Mouse (Mus musculus) G1E (cell line): ENCODE measurements around the gene 1700029P11Rik.

Experiments used
- CTCF ChIP-seq: IDR thresholded peaks from 2 replicates; pipeline ENCODE4 v1.5.1; 2012; ENCODE audit warnings: low read depth, low read length, inconsistent platforms, mixed read lengths
- GATA1 ChIP-seq: IDR thresholded peaks from 2 replicates; pipeline ENCODE4 v1.6.1; 2012; ENCODE audit warnings: borderline replicate concordance, low read length, inconsistent platforms, mixed read lengths
- GATA2 ChIP-seq: IDR thresholded peaks from 2 replicates; pipeline ENCODE4 v1.6.1; 2012; ENCODE audit warnings: low read depth, low read length, inconsistent platforms, borderline replicate concordance
- POLR2AphosphoS5 ChIP-seq: IDR thresholded peaks from 2 replicates; pipeline ENCODE4 v1.6.1; 2012; ENCODE audit warnings: low read depth, low read length, inconsistent platforms; ENCODE audit not compliant: insufficient replicate concordance
- TAL1 ChIP-seq: conservative IDR thresholded peaks from 2 replicates; pipeline ENCODE4 v1.6.1; 2012; ENCODE audit warnings: low read depth, low read length, inconsistent platforms, mixed read lengths

GRCm38 (mm10) chr15:82014745-82015391, 34.5 kb downstream of the 1700029P11Rik start:
- no peak for TF ChIP-seq CTCF
- no peak for TF ChIP-seq GATA1
- no peak for TF ChIP-seq POLR2AphosphoS5
- TF ChIP-seq TAL1: no peak
- no peak for TF ChIP-seq GATA2
